In the genomic region with DNA sequence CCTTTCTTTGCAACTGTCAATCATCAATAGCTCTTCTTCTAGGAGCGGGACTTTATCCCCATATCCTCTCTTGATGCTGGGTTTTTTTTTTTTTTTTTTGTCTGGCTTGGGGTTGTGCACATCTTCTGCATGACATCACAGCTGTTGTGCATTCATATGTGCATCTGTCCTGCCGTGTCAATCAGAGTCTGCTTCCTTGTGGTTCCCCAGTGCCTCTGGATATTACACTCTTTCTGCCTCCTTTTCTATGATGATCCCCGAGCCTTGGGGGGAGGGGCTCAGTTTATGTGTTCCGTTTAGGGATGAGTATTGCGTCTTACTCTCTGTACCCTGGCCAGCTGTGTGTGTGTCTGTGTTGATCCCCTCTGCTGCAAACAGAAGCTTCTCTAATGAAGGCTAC, we compare ENCODE assay signal across 30 mouse cellular contexts.
"Had no signal": no experiment of that assay in that cellular context is flagged by ENCODE, and none has a peak within 500 bp of the region (broad histone marks: within the 10 kb centered on the region; RNA-seq: fewer than 3 reads in every experiment).

No protein-coding gene starts in this region.

- H3K4me2 ChIP-seq: limb, embryonic 12.5 days; limb, embryonic 13.5 days; limb, embryonic 15.5 days; liver, embryonic 11.5 days; liver, embryonic 12.5 days; liver, embryonic 13.5 days; liver, embryonic 15.5 days; lung, embryonic 14.5 days; lung, embryonic 15.5 days; midbrain, embryonic 11.5 days; midbrain, embryonic 12.5 days; midbrain, embryonic 13.5 days; midbrain, embryonic 15.5 days had no signal

- H3K27me3 ChIP-seq: limb, embryonic 12.5 days; limb, embryonic 13.5 days; limb, embryonic 15.5 days; liver, embryonic 12.5 days; liver, embryonic 13.5 days; liver, embryonic 15.5 days; lung, embryonic 15.5 days; megakaryocyte, embryonic 14.5 days; midbrain, embryonic 12.5 days; midbrain, embryonic 13.5 days; midbrain, embryonic 15.5 days had no signal

- H3K9me3 ChIP-seq: limb, embryonic 10.5 days; limb, embryonic 12.5 days; limb, embryonic 13.5 days; limb, embryonic 15.5 days; liver, embryonic 12.5 days; liver, embryonic 13.5 days; liver, embryonic 15.5 days; lung, embryonic 15.5 days; midbrain, embryonic 10.5 days; midbrain, embryonic 12.5 days; midbrain, embryonic 13.5 days; midbrain, embryonic 15.5 days had no signal

- H3K4me1 ChIP-seq: limb, embryonic 10.5 days; limb, embryonic 12.5 days; limb, embryonic 13.5 days; limb, embryonic 15.5 days; liver, embryonic 12.5 days; liver, embryonic 13.5 days; liver, embryonic 15.5 days; lung, embryonic 15.5 days; megakaryocyte, embryonic 14.5 days; midbrain, embryonic 10.5 days; midbrain, embryonic 12.5 days; midbrain, embryonic 13.5 days; midbrain, embryonic 15.5 days had no signal

- H3K27ac ChIP-seq: limb, embryonic 10.5 days; limb, embryonic 12.5 days; limb, embryonic 13.5 days; limb, embryonic 15.5 days; liver, embryonic 12.5 days; liver, embryonic 13.5 days; liver, embryonic 14.5 days; liver, embryonic 15.5 days; lung, embryonic 15.5 days; macrophage; midbrain, embryonic 10.5 days; midbrain, embryonic 12.5 days; midbrain, embryonic 13.5 days; midbrain, embryonic 15.5 days had no signal

- H3K4me3 ChIP-seq: limb, embryonic 10.5 days; limb, embryonic 12.5 days; limb, embryonic 13.5 days; limb, embryonic 15.5 days; liver, embryonic 12.5 days; liver, embryonic 13.5 days; liver, embryonic 15.5 days; lung, embryonic 15.5 days; megakaryocyte, embryonic 14.5 days; midbrain, embryonic 10.5 days; midbrain, embryonic 12.5 days; midbrain, embryonic 13.5 days; midbrain, embryonic 15.5 days had no signal

- ATAC-seq: liver, embryonic 12.5 days; liver, postnatal 0 days; lung, postnatal 0 days; midbrain, embryonic 13.5 days; midbrain, embryonic 15.5 days; midbrain, embryonic 16.5 days had no signal

- H3K9ac ChIP-seq: limb, embryonic 12.5 days; limb, embryonic 13.5 days; limb, embryonic 15.5 days; liver, embryonic 12.5 days; liver, embryonic 13.5 days; liver, embryonic 14.5 days; liver, embryonic 15.5 days; liver, postnatal 0 days; lung, embryonic 14.5 days; lung, embryonic 15.5 days; midbrain, embryonic 12.5 days; midbrain, embryonic 13.5 days; midbrain, embryonic 15.5 days had no signal

- DNase-seq: left cerebral cortex, postnatal 4 days; liver; liver, embryonic 13.5 days; liver, postnatal 0 days; lung, adult 18-20 months; lung, adult 2 months; lung, embryonic 14.5 days; lung, postnatal 10 days; lung, postnatal 14 days; lung, postnatal 36 days; lung, postnatal 4 days; midbrain, embryonic 14.5 days had no signal

- H3K36me3 ChIP-seq: limb, embryonic 10.5 days; limb, embryonic 12.5 days; limb, embryonic 13.5 days; limb, embryonic 15.5 days; liver, embryonic 12.5 days; liver, embryonic 13.5 days; liver, embryonic 15.5 days; lung, embryonic 15.5 days; midbrain, embryonic 10.5 days; midbrain, embryonic 12.5 days; midbrain, embryonic 13.5 days; midbrain, embryonic 15.5 days had no signal
